Mouse (Mus musculus): ENCODE measurements around the gene Hcn4.
A peak's percentile ranks its signal among the peaks of the same experiment; 100 is the strongest.

Hcn4 gene

GRCm38 (mm10) chr9:58823139-58823917 lies at the start of gene Hcn4:
TSS of gene Hcn4 (plus strand) at chr9:58823412.
- DNase-seq (ENCODE audit: low spot score in 2 of 2), result no peak

- DNase-seq (ENCODE audit: low spot score in 2 of 2), result no peak
Observed at GRCm38 (mm10) chr9:58774761-58775160, 48.5 kb upstream of the Hcn4 start.

- no peak for DNase-seq (ENCODE audit: low spot score in 2 of 2)
Observed at GRCm38 (mm10) chr9:58775363-58775762, 47.8 kb upstream of the Hcn4 start.

GRCm38 (mm10) chr9:58789476-58789875 lies 33.7 kb upstream of the Hcn4 start:
- no peak for DNase-seq (ENCODE audit: low spot score in 2 of 2)

- no peak for DNase-seq (ENCODE audit: low spot score in 2 of 2)
Observed at GRCm38 (mm10) chr9:58798155-58798554, 25.1 kb upstream of the Hcn4 start.

GRCm38 (mm10) chr9:58801441-58801840 lies 21.8 kb upstream of the Hcn4 start:
- no peak for DNase-seq (ENCODE audit: low spot score in 2 of 2)

DNA sequence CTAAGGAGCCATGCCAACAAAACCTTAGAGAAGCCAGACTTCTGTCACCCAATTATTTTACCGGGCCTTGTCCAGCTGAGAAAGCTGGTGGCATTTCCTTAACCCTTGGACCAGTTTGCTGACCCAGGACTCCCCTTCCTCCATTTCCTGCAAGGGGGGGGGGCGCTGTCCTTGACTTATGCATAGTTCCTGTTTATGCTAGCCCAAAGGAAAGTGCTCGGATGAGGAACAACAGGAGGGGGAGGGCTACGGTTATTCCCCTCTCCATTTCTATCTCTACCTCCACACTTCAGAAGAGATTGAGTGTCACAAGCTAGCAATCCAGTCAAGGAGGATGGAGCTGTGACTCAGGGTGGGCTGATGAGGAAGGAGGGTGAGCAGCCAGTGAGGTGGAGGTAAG lies 20.9 kb upstream of the Hcn4 start:
- no peak for DNase-seq (ENCODE audit: low spot score in 2 of 2)

GRCm38 (mm10) chr9:58802802-58803201 lies 20.4 kb upstream of the Hcn4 start:
- DNase-seq (ENCODE audit: low spot score in 2 of 2), result no peak

DNA sequence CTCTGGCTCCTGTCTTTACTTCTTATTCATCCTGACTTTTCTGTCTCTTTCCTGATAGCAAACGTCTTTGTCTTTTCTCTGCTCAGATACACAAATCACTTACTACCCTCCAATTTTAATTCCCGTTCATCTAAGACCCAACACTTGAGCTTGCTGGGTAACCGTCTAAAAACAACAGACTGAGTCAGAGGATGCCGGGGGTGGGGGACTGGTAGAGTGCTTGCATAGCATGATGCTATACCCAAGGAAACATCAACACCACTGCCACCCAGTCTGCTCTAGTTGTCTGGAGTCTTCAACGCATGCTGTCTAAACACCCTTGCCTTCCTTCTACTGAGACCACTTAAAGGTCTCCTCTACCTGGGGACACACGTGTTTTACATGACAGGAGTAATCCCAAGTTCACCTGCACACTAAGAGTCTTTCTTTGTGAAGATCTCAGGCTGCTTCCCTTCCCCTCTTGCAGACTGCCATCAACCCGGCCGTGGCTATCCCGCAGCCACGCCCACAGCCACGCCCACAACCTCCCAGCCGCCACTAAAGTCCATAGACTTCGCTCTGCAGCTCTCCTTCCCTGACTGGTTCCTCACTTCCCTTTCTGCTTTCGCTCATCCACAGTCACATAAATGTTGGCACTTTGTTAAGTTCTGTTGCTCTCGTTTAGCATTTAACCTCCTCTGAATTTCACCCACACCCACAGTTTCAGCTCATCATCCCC lies 17.5 kb upstream of the Hcn4 start:
- peak; percentile 39 to 73 for DNase-seq (ENCODE audit: low spot score in 2 of 2)

DNA sequence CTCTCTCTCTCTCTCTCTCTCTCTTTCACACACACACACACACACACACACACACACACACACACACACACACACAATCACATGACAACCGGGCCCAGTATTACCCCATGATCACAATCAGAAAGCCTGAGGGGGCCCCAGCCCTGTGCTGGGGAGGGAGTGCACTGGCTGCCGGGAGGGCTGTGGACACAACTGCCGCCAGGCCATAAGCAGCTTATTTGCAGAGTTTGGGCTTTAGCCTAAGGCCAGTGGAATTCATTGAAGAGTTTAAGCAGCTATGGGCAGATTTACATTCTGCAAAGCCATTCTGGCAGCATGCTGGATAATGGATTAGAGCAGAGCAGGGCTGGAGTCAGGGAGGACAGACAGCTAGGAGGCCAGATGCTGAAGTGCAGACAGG lies 12.0 kb upstream of the Hcn4 start:
- DNase-seq (ENCODE audit: low spot score in 2 of 2), result no peak

DNA sequence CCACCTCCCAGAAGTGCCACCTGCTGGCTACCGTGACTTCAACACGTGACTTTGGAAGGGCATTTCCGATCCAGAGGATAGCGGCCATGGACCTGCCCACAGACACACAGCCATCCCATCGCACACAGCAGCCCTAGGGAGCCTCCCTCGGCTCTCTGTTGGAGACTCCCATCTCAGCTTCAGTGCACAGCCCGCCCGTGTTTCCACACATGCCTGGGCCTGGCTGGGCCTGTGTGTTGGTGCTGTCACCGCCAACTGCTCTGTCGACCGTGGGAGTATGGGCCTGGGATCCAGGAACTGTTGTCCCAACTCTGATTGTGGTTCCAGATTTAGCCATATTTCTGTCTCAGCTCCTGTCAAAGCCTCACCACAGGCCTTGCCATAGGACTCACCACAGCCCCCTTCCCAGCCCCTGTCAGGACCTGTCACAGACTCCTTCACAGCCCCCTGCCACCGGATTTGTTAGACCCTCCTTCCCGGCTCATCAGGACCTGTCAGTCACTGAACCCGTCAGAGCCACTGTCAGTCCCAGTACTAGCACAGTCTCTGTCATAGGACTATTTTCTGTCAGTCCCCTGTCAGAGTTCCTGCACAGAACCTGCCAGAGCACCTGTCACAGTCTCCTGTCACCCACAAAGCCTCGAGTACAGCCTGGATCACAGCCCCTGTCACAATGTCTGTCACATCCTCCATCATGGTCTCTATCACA lies 7.5 kb upstream of the Hcn4 start:
- no peak for DNase-seq (ENCODE audit: low spot score in 2 of 2)

GRCm38 (mm10) chr9:58816458-58816857 lies 6.8 kb upstream of the Hcn4 start:
- no peak for DNase-seq (ENCODE audit: low spot score in 2 of 2)

DNA sequence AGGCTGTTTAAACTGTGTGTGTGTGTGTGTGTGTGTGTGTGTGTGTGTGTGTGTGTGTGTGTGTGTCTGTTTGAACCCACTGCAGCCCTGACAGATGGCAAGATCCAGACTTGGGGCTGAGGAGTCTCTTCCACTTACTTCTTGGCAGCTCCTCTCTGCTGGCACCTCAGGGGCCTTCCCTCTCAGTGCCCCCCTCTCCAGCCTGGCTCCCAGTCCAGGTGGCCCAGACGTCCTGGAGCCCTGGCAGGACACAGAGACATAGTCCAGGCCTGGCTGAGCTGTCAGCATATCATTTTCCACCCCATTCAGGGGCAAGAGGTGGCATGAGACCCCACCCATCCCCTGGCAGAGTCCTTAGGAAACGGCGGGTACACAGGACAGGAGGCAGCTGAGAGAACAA lies 5.5 kb upstream of the Hcn4 start:
- DNase-seq (ENCODE audit: low spot score in 2 of 2), result no peak

DNA sequence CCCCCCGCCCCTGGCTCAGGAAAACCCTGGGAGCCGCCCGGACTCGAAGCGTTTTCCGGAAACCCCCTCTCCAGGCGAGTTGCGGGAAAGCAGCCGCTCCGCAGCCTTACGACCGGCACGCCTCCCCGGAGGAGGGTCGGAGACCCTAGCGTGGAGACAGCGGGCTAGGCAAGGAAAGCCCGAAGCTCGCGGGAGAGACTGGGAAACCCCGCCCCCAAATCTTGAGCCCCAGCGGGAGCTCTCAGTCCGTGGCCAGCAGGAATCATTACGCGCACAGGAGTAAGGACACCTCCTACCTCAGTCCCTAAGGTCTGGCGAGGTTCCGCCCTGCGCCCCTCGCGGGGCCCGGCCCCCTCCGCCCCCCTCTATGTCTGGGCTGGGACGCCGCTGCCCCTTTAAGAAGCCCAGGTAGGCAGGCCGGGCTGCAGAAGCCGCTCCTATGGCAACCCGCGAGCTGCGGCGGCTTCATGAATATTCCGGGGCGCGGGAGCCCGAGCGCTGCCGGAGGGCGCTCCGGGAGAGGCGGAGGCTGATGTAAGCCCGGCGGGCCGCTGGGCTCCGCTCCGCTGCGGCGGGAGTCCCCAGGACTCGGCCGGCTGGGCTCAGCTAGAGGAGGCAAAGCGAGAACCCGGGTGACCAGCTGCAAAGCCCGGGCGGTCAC lies 651 bp upstream of the Hcn4 start:
- peak in 1 of 2 experiments; percentile 71 for DNase-seq (ENCODE audit: low spot score in 2 of 2)

DNA sequence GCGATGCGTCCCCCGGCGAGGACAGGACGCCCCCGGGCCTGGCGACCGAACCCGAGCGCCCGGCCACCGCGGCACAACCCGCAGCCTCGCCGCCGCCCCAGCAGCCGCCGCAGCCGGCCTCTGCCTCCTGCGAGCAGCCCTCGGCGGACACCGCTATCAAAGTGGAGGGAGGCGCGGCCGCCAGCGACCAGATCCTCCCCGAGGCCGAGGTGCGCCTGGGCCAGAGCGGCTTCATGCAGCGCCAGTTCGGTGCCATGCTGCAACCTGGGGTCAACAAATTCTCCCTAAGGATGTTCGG lies 655 bp downstream of the Hcn4 start:
- DNase-seq (ENCODE audit: low spot score in 2 of 2), result no peak

DNA sequence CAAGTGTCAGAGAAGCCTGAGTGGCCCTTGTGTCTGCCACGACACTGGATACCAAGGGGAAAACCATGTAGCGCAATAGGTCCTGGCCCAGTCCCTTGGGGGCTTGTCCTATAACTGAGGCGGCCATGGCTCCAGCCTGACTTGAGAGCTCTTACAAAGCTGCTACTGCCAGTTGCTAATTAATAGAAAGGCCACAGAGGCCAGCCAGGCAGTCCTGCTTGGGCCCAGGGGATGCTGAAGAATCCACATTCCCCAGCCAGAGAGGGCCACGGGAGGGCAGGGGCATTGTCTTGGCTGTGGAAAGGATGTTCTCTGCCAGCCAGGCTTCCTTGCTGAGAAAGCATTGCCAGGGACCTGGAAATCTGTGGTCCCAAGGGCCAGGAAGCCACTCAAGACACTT lies 6.4 kb downstream of the Hcn4 start:
- no peak for DNase-seq (ENCODE audit: low spot score in 2 of 2)

- no peak for DNase-seq (ENCODE audit: low spot score in 2 of 2)
Observed at GRCm38 (mm10) chr9:58832939-58833338, 9.7 kb downstream of the Hcn4 start.

DNA sequence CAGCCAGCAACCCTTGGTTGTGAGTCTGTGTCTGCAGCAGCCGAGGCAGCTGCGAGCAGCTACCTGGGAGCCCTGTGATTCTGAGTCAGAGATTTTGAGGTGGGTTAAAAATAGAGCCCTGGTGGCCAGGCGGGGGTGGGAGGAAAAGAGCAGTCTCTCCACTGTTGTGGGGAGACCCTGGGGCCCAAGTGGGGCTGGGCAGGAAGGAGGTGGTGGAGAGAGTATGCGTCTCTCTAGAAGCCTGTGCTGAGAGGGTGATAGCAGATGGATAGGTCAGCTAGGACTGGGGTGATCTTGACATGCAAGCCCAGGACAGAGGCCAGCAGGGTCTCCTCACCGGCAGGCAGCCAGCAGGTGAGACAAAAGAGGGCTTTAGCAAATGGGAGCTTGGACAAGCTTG lies 14.0 kb downstream of the Hcn4 start:
- no peak for DNase-seq (ENCODE audit: low spot score in 2 of 2)

GRCm38 (mm10) chr9:58838504-58838903 lies 15.3 kb downstream of the Hcn4 start:
- no peak for DNase-seq (ENCODE audit: low spot score in 2 of 2)

DNA sequence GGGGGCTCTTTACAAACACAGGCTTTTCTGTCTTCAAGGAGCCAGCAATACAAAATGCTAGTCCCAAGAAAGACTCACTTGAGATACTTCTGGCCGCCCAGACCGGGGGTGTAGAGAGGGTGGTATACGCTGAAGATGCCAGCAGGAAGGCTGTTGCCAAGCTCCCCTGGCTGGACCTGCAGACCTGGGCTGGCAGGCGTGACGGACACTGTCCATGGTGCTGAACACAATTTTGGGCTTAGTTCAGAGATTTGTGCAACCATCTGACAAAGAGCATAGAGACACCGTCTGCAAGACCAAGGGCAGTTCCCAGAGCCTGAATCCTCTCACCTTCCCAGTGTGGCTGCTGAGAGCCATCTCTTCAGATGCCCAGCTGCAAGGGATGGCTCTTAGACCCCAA lies 18.4 kb downstream of the Hcn4 start:
- DNase-seq (ENCODE audit: low spot score in 2 of 2), result peak in 1 of 2 experiments; percentile 73

GRCm38 (mm10) chr9:58844597-58844996 lies 21.4 kb downstream of the Hcn4 start:
- no peak for DNase-seq (ENCODE audit: low spot score in 2 of 2)

GRCm38 (mm10) chr9:58847008-58847407 lies 23.8 kb downstream of the Hcn4 start:
- no peak for DNase-seq (ENCODE audit: low spot score in 2 of 2)

Data from urinary bladder, postnatal 4 days (tissue).